Mouse (Mus musculus) midbrain, embryonic 14.5 days (tissue): ENCODE results near the gene Traf6. TPM values are rescaled to one million over a fixed set of nuclear protein-coding genes. Genes with fewer than 3 reads are reported as not detected.

ENCODE experiments used
- ATAC-seq: fragments of 200-750 bp; cut with Nextera tagmentation; 2 replicates; pipeline ENCODE4 v1.8.0; 2017; ENCODE audit warnings: moderate number of reproducible peaks, moderate library complexity; ENCODE audit not compliant: low FRiP score, low TSS enrichment
- DNase-seq: peaks from one replicate; pipeline ENCODE4 v3.0.0-alpha.2; 2015
- H3K27ac ChIP-seq: fragments of 300-500 bp; sonication (generic); replicated peaks from 2 replicates; pipeline ENCODE4 v1.5.1; 2014; ENCODE audit warnings: mild to moderate bottlenecking, low read depth, low read length, moderate library complexity
- H3K27me3 ChIP-seq: fragments of 300-500 bp; sonication (generic); 2 replicates; pipeline ENCODE4 v1.6.1; 2014; ENCODE audit warnings: low read length, control low read depth, mixed read lengths; ENCODE audit not compliant: control insufficient read depth, insufficient read depth
- H3K36me3 ChIP-seq: fragments of 300-500 bp; sonication (generic); 2 replicates; pipeline ENCODE4 v1.6.1; 2014; ENCODE audit warnings: low read length, control low read depth; ENCODE audit not compliant: control insufficient read depth, insufficient read depth
- H3K4me1 ChIP-seq: fragments of 300-500 bp; sonication (generic); 2 replicates; pipeline ENCODE4 v1.6.1; 2014; ENCODE audit warnings: mild to moderate bottlenecking, antibody characterized with exemption, low read length, control low read depth; ENCODE audit not compliant: control insufficient read depth, insufficient read depth
- H3K4me2 ChIP-seq: fragments of 300-500 bp; sonication (generic); 2 replicates; pipeline ENCODE4 v1.6.1; 2014; ENCODE audit warnings: mild to moderate bottlenecking, low read length, moderate library complexity
- H3K4me3 ChIP-seq: fragments of 300-500 bp; sonication (generic); replicated peaks from 2 replicates; pipeline ENCODE4 v1.5.1; 2014; ENCODE audit warnings: low read depth, low read length
- H3K9ac ChIP-seq: fragments of 300-500 bp; sonication (generic); replicated peaks from 2 replicates; pipeline ENCODE4 v1.6.1; 2014; ENCODE audit warnings: mild to moderate bottlenecking, low read length, moderate library complexity
- H3K9me3 ChIP-seq: fragments of 300-500 bp; sonication (generic); 2 replicates; pipeline ENCODE4 v1.6.1; 2016; ENCODE audit warnings: low read length, control low read depth, mixed read lengths; ENCODE audit not compliant: control insufficient read depth
- WGBS: fragments of 180-500 bp; shearing (Covaris S2); extraction: QIAGEN DNeasy Blood & Tissue Kit; methylation state at CpG from one replicate; pipeline ENCODE4 v1.1.7; 2014; 5-methylcytosine and 5-hydroxymethylcytosine counted together
- polyA plus RNA-seq: library from polyadenylated mRNA; unstranded; fragments of >200 nt; fragmentation: Nextera tagmentation; extraction: Ambion mirVana; gene quantifications from 2 replicates; pipeline ENCODE4 v1.2.1, GENCODE M21; 2014

Gene Traf6
- polyA plus RNA-seq, 1 experiment from 2014 or later = 11.5 TPM

DNA sequence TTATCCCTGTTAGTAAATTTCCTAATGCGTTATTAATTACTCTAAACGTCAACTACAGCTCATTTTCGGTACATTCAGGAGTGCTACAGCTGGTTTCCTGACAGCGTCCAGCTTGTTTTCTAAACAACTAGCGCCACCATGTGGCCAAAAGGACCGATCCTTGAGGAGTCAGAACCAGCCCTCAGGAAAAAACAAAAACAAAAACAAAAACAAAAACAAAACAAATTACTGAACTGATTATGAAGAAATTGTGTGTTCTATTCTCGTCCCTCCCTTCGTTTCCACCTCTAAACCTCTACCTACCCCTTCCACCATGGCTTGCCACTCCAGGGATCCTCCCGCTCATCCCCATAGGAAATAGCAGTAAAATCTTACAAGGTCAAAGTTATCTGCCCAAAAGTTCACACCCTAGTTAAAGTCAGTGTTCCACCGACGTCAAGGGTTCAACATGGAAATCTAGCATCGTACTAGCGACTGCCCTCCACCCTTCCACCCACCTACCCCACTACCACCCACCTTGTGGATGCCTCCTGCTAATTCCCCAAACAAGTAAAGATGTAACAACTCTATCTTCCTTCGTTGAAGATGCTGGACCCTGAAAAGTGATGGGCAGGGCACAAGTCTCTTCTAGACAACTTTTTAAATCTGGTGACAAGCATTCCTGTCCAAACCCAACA is 25.2 kb upstream of the Traf6 start:
- Histone ChIP-seq H3K9ac (no peak overlapping the region; the same call in 1 of the 2 replicates), H3K4me2 (peak overlapping the region; percentile 63), H3K9me3 (no peaks in the 10 kb centered on the region), H3K4me3 (peak overlapping the region; percentile 27), H3K27me3 (no peaks in the 10 kb centered on the region; the same call in 1 of the 2 replicates), H3K4me1 (no peaks in the 10 kb centered on the region), H3K27ac (no peak overlapping the region), H3K36me3 (no peaks in the 10 kb centered on the region)
- ATAC-seq (peak; percentile 60), DNase-seq (peak; percentile 95)
- 17% methylated on average over 14 of the region's 14 CpGs for WGBS

DNA sequence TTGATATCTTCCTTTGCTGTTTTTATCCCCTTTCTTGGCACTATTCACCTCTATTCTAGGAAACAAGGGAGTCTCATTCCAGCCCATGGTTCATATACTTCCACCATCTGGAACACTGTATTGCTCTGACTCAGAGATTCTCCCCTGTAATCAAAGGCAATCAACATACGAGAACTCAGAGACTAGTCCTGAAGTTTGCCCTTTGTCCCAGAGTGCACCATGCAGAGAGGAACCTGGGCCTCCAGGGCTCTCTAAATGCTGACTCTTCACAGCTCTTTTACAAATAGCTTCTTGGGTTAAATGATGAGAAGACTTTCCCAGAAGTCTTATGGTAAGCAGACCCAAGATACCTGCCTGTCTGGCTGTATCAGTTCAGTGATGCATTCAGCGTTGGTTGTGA is 17.7 kb upstream of the Traf6 start:
- H3K27ac ChIP-seq = no peak overlapping the region
- no peaks in the 10 kb centered on the region for H3K9me3 ChIP-seq
- 79% methylated on average over 2 of the region's 2 CpGs for WGBS
- DNase-seq (no peak), ATAC-seq (no peak)
- H3K36me3 ChIP-seq = no peaks in the 10 kb centered on the region
- H3K9ac ChIP-seq = no peak overlapping the region
- H3K27me3 ChIP-seq = no peaks in the 10 kb centered on the region
- H3K4me1 ChIP-seq = no peaks in the 10 kb centered on the region
- no peak overlapping the region for H3K4me3 ChIP-seq
- no peak overlapping the region for H3K4me2 ChIP-seq

DNA sequence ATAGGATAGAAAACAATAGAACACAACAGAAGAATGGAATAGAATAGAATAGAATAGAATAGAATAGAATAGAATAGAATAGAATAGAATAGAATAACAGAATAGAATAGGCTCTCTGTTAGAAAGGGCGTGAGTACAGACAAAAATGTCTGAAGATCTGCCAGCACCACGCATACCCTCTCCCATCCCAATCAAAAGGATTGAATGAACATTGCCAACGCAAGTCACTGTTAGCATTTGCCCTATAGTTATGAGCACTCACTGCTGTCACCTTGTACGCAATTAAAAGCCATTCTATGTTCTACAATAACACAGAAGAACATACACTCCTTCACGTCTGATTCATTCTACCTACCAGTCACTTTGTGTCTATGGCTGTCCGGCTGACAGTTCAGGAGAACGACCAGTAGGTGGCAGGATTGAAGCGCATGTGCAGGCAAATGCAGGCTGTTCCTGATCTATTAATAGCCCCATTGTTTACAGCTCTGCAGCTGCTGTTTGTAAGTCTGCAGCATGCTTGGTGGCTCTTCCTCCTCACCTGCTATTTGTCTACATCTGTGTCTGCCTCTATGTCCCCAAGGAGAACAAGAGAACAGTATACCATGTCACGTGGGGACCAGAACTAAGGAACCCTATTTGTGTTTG is 13.0 kb upstream of the Traf6 start:
- DNase-seq = peak; percentile 89
- Histone ChIP-seq H3K9ac (no peak overlapping the region), H3K27me3 (no peaks in the 10 kb centered on the region), H3K36me3 (no peaks in the 10 kb centered on the region), H3K4me1 (no peaks in the 10 kb centered on the region), H3K9me3 (no peaks in the 10 kb centered on the region), H3K4me3 (no peak overlapping the region), H3K4me2 (no peak overlapping the region), H3K27ac (0 out of 2 replicates have a peak overlapping the region, but pooled peaks have one; percentile 37)
- WGBS = 21% methylated on average over 9 of the region's 9 CpGs
- peak; percentile 80 for ATAC-seq

DNA sequence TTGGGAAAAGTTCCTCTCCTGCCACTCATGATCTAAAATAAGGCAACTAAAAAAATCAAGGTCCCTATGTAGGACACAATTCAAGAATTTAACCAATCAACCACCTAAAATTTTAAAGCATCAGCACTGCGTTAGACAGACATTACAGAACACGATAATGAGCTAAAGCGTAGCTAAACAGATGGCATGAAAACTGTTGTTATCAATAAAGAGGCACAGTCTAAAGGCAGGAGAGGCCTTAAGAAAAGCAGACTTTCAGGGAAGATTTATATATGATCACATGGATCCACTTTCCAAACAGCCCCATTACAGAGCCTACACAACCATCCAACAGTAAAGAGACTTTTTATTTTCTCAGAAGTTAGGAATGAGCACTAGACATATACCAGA is 12.5 kb upstream of the Traf6 start:
- H3K27ac ChIP-seq = 0 out of 2 replicates have a peak overlapping the region, but pooled peaks have one; percentile 37
- H3K36me3 ChIP-seq = no peaks in the 10 kb centered on the region
- no peaks in the 10 kb centered on the region for H3K9me3 ChIP-seq
- H3K27me3 ChIP-seq = no peaks in the 10 kb centered on the region
- no peaks in the 10 kb centered on the region for H3K4me1 ChIP-seq
- ATAC-seq (peak; percentile 34; the same call in 1 of the 2 replicates), DNase-seq (no peak)
- H3K4me3 ChIP-seq = no peak overlapping the region
- H3K4me2 ChIP-seq = no peak overlapping the region
- H3K9ac ChIP-seq = no peak overlapping the region
- WGBS = 87% methylated on average over 3 of the region's 3 CpGs

DNA sequence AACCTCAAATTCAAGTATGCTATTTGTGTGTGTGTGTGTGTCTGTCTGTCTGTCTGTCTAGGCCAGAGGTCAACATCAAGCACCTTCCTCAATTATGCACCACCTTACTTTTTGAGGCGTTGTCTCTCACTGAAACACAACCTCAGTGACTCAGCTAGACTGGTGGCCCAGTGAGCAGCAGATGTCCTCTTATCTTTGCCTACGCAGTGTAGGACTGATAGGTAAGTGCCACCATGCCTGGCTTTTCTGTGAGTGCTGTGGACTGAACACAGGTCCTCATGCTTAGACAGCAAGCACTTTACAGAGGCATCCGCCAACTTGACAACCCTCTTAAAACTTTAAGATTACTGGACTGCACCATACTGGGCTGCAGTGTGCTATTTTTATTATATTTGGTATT is 9.5 kb upstream of the Traf6 start:
- no peaks in the 10 kb centered on the region for H3K9me3 ChIP-seq
- no peaks in the 10 kb centered on the region for H3K4me1 ChIP-seq
- H3K9ac ChIP-seq = no peak overlapping the region
- ATAC-seq (no peak), DNase-seq (no peak)
- H3K36me3 ChIP-seq = no peaks in the 10 kb centered on the region
- no peak overlapping the region for H3K27ac ChIP-seq
- H3K4me3 ChIP-seq = no peak overlapping the region
- no peaks in the 10 kb centered on the region for H3K27me3 ChIP-seq
- H3K4me2 ChIP-seq = no peak overlapping the region
- 100% methylated on average over 3 of the region's 3 CpGs for WGBS

DNA sequence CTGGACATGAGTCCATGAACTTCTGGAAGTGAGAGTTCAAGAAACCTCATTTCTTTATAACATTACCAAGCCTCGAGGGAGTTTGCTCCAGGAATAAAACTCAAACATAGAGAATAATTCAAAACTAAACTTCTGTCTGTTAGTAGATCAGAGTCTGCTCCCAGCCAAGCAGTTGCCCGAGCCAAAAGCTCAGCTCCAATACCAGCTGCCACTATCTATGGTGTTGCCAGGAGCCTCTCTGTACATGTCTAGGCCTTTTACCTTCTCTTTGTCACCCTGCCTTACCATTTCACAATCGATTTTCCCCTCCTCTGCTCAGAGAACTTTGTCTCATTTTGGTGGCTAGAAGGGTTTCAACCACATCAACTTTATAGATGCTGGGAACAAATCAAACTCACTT is 4.7 kb upstream of the Traf6 start:
- Histone ChIP-seq H3K9me3 (no peaks in the 10 kb centered on the region), H3K36me3 (no peaks in the 10 kb centered on the region), H3K27ac (no peak overlapping the region), H3K4me1 (no peaks in the 10 kb centered on the region), H3K4me3 (no peak overlapping the region), H3K27me3 (no peaks in the 10 kb centered on the region), H3K4me2 (no peak overlapping the region), H3K9ac (no peak overlapping the region)
- 83% methylated on average over 3 of the region's 3 CpGs for WGBS
- no peak for DNase-seq
- ATAC-seq = no peak

DNA sequence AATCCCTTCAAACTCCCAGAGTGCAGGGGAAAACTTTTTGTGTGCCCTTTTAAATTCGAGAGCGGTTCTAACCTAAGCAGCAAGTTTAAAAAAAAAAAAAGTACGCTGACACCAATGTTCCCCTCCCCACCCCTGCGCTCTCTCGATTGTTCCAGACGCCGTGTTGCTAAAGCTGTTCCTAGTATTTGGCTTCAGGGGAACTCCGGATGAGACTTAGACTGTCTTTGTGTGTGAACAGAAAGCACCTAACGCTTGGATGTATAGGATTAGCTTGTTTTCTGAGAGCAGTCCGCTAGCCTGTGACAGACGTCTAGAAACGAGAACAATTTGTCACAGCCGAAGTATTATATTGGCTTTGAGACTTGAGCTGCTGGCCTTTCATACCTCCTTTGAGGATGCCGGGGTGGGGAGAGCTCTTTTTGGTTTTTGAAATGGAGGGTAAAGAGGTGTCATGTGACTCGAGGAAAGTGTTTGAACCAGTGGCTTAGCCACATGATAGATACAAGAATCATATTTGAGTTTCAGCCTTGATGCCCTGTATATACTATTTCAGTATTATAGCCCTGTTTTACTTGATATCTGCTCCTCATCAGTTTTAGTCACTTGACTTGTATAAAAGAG is 1.0 kb downstream of the Traf6 start:
- no peaks in the 10 kb centered on the region for H3K9me3 ChIP-seq
- peak overlapping the region; percentile 77 for H3K4me2 ChIP-seq
- WGBS = under 1% methylated on average over 15 of the region's 15 CpGs
- no peak overlapping the region for H3K27ac ChIP-seq
- H3K9ac ChIP-seq = peak overlapping the region; percentile 91
- H3K4me3 ChIP-seq = peak overlapping the region; percentile 92
- DNase-seq = peak; percentile 53
- H3K27me3 ChIP-seq = no peaks in the 10 kb centered on the region
- ATAC-seq = no peak
- peaks cover 10% of the 10 kb centered on the region for H3K4me1 ChIP-seq
- H3K36me3 ChIP-seq = no peaks in the 10 kb centered on the region

DNA sequence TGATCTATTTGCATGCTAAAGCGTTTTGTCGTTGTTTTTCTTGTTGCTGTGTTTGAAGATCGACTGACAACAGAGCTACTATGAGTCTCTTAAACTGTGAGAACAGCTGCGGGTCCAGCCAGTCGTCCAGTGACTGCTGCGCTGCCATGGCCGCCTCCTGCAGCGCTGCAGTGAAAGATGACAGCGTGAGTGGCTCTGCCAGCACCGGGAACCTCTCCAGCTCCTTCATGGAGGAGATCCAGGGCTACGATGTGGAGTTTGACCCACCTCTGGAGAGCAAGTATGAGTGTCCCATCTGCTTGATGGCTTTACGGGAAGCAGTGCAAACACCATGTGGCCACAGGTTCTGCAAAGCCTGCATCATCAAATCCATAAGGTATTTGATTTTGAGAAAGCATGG is 6.2 kb downstream of the Traf6 start:
- DNase-seq = no peak
- H3K36me3 ChIP-seq = peaks cover 36% of the 10 kb centered on the region
- peaks cover 7% of the 10 kb centered on the region for H3K4me1 ChIP-seq
- no peak overlapping the region for H3K4me3 ChIP-seq
- H3K9me3 ChIP-seq = no peaks in the 10 kb centered on the region
- 93% methylated on average over 12 of the region's 12 CpGs for WGBS
- H3K27ac ChIP-seq = no peak overlapping the region
- no peak for ATAC-seq
- H3K27me3 ChIP-seq = no peaks in the 10 kb centered on the region
- H3K9ac ChIP-seq = no peak overlapping the region
- H3K4me2 ChIP-seq = no peak overlapping the region
